Mouse (Mus musculus): ENCODE measurements around the gene Cyb5r1. TPM values are rescaled to one million over a fixed set of nuclear protein-coding genes. Genes with fewer than 3 reads are reported as not detected.

Cyb5r1 gene
- polyA plus RNA-seq, 1 experiment from 2014 or later, result 42.2 TPM

DNA sequence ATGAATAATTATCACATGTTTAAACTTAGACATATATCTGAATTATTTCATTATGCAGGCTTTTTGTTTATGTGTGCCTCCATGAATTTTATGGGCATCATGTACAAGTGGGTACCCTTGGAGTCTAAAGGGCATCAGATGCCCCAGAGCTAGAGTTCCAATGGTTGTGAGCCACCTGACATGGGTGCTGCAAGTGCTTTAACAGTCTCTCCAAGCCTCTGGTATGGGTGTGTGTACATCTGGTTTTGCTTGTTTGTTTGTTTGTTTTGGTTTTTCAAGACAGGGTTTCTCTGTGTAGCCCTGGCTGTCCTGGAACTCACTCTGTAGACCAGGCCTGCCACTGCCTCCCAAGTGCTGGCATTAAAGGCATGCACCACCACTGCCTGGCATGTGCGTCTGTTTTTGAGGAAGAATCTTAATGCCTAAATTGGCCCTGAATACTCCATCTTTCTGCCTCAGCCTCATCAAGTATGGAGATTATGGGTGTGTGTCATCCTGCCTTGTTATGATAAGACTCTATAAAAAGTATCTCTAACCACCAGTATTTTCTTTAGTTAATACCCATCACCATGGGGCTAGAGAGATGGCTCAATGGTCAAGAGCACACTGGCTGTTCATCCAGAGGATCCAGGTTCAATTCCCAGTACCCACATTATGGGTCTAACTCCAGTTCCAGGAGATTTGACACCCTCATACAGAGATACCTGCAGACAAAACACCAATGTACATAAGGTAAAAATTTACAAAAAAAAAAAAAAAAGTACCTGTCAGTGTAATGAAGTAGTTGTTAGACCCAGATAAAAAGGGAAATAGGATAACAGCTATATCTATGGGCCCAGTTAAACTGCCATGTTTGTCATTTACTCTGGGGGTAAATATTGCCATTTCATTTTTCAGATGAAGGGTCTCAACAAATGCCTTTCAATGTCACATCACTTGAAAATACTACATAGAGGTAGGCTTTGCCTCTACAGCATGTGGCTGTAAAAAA, 55.2 kb downstream of the Cyb5r1 start:
- Histone ChIP-seq H3K4me3 (ENCODE audit: low read length) (no peak overlapping the region), H3K4me1 (ENCODE audit: control insufficient read depth, insufficient read depth, low read length) (peaks cover 5% of the 10 kb centered on the region), H3K36me3 (ENCODE audit: control insufficient read depth, insufficient read depth) (peaks cover 31% of the 10 kb centered on the region), H3K9ac (ENCODE audit: low read length) (no peak overlapping the region), H3K4me2 (ENCODE audit: low read depth, low read length) (no peak overlapping the region), H3K27me3 (ENCODE audit: control insufficient read depth, insufficient read depth, low read length) (no peaks in the 10 kb centered on the region), H3K27ac (ENCODE audit: low read length) (no peak overlapping the region), H3K9me3 (replicated peaks; ENCODE audit: control insufficient read depth, low read length) (no peaks in the 10 kb centered on the region)
- no peak for ATAC-seq (replicated peaks; ENCODE audit: extremely low read depth, insufficient read depth, low FRiP score)
- 89% methylated on average over 1 of the region's 1 CpGs for WGBS

Other genes with a start within 250 kb of the Cyb5r1 start
- gene Chil1, start 223.4 kb upstream of the Cyb5r1 start, polyA plus RNA-seq (2015; fragmentation: Nextera tagmentation; extraction: Ambion mirVana), result 1.1 and 1.2 TPM in 2 replicates
- gene Mybph, start 212.1 kb upstream of the Cyb5r1 start, polyA plus RNA-seq (2015; fragmentation: Nextera tagmentation; extraction: Ambion mirVana), result 0.64 and 0.96 TPM in 2 replicates
- gene Adora1, start 170.1 kb upstream of the Cyb5r1 start, polyA plus RNA-seq (2015; fragmentation: Nextera tagmentation; extraction: Ambion mirVana), result 26.7 and 30.0 TPM in 2 replicates
- gene Myog, start 115.6 kb upstream of the Cyb5r1 start, polyA plus RNA-seq (2015; fragmentation: Nextera tagmentation; extraction: Ambion mirVana), result 2.0 and 3.3 TPM in 2 replicates
- 10.6 and 11.4 TPM in 2 replicates for gene Ppfia4, start 72.6 kb upstream of the Cyb5r1 start, polyA plus RNA-seq (2015; fragmentation: Nextera tagmentation; extraction: Ambion mirVana)
- gene Tmem183a, start 43.6 kb upstream of the Cyb5r1 start, polyA plus RNA-seq (2015; fragmentation: Nextera tagmentation; extraction: Ambion mirVana), result 57.5 and 60.4 TPM in 2 replicates
- gene 4933406M09Rik, start 19.6 kb upstream of the Cyb5r1 start, polyA plus RNA-seq (2015; fragmentation: Nextera tagmentation; extraction: Ambion mirVana), result not detected in 2 replicates
- 138 and 148 TPM in 2 replicates for gene Adipor1, start 9.8 kb downstream of the Cyb5r1 start, polyA plus RNA-seq (2015; fragmentation: Nextera tagmentation; extraction: Ambion mirVana)
- gene Klhl12, start 50.0 kb downstream of the Cyb5r1 start, polyA plus RNA-seq (2015; fragmentation: Nextera tagmentation; extraction: Ambion mirVana), result 20.6 and 21.1 TPM in 2 replicates
- gene Rabif, start 89.1 kb downstream of the Cyb5r1 start, polyA plus RNA-seq (2015; fragmentation: Nextera tagmentation; extraction: Ambion mirVana), result 29.6 and 29.9 TPM in 2 replicates
- gene Mgat4e, start 144.1 kb downstream of the Cyb5r1 start, polyA plus RNA-seq (2015; fragmentation: Nextera tagmentation; extraction: Ambion mirVana), result not detected in 2 replicates
- 24.4 and 28.0 TPM in 2 replicates for gene Kdm5b, start 154.6 kb downstream of the Cyb5r1 start, polyA plus RNA-seq (2015; fragmentation: Nextera tagmentation; extraction: Ambion mirVana)
- gene Syt2, start 241.1 kb downstream of the Cyb5r1 start, polyA plus RNA-seq (2015; fragmentation: Nextera tagmentation; extraction: Ambion mirVana), result 0.17 TPM in 2 replicates

Data from heart, embryonic 16.5 days (tissue).